Mouse (Mus musculus): ENCODE data around the gene Bicd2.
A peak's percentile ranks its signal among the peaks of the same experiment; 100 is the strongest.

Bicd2 gene

GRCm38 (mm10) chr13:49341012-49341830, at the start of gene Bicd2:
Gene Bicd2, plus strand, starts transcription at chr13:49341585.
- DNase-seq: peak; percentile 99

- DNase-seq: no peak
These were observed 49.4 kb upstream of the Bicd2 start for GRCm38 (mm10) chr13:49291949-49292348.

GRCm38 (mm10) chr13:49294108-49294507, 47.3 kb upstream of the Bicd2 start:
- DNase-seq: no peak

DNA sequence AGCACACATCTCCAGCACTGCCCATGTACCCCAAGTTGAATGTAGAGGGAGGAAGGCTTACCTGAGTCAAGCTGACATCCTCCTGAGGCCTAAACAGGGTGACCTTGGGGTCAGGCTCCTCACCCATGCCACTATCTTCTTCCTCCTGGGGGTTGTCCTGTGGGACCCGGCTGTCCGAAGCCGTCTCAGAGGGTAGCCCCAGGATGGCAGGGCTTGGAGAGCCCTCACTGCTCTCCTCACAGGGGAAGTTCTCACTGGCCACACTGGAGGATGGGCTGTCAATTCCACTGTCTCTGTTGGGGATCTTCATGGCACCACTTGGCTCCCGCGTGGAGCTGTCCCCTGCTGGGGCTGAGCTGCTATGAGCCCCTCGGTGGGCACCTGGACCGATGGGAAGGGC, 45.1 kb upstream of the Bicd2 start:
- DNase-seq: no peak

- no peak for DNase-seq
These were observed 42.6 kb upstream of the Bicd2 start for GRCm38 (mm10) chr13:49298514-49299381.

DNA sequence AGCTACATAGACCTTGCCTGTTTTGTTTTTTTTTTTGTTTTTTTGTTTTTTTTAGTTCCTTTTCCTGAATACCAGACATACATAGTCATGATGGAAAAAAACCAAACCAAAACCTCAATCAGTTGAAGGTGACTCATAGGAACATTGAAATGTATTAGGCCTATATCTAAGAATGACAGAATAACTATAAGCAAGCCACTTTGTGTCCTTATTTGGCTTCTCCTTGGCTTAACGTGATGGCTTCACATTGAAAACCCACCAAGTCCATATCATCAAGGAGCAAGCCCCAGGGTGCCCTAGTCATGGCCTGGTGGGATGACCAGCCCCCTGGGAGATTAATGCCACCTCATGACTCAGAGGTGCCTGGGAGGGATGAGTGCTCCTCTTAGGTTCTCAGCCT, 40.6 kb upstream of the Bicd2 start:
- DNase-seq: no peak

GRCm38 (mm10) chr13:49306771-49307310, 34.5 kb upstream of the Bicd2 start:
- DNase-seq: no peak

- no peak for DNase-seq
These were observed 33.9 kb upstream of the Bicd2 start for GRCm38 (mm10) chr13:49307311-49307969.

GRCm38 (mm10) chr13:49308206-49308605, 33.2 kb upstream of the Bicd2 start:
- DNase-seq: no peak

DNA sequence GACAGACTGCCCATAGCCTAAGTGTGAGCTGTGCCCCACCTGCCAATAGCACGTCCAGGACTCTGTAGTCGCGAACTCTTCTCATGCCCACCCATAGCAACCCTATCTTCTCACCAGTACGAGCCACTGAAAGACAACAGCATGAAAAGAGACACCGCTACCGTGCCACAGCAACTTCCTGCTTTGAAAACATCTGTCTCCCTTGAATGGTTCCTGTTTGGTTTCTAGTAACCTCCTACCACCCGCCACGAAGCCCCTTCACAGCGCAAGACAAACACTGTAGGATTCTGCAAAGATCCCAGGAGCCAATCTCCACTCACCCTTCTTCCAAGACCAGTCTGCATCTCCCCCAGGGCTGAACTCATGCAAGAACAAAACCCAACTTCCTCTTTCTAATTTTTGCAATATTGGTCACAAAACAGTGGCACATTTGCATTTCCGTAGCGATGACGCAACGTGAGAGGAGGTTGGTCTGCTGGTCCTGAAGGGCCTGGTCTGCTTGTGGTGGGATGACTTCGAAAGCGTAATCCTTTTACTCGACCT, 32.5 kb upstream of the Bicd2 start:
- no peak for DNase-seq

GRCm38 (mm10) chr13:49309501-49309900, 31.9 kb upstream of the Bicd2 start:
- no peak for DNase-seq

DNA sequence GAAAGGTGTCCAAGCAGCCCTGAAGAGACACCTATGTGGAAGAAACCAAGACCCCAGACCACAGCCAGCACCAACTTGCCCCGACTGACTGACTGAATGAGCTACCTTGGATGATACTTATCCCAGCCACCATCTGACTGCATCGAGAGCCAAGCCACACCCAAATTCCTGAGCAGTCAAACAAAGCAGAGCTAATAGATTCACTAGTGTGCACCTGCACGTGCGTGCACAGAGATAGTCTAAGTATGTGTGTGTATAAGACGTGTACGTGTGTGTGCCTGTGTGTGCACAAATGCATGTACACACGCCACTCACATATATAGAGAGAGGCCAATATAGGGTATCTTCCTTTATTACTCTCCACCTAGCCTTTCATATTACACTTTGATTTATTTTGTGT, 29.7 kb upstream of the Bicd2 start:
- no peak for DNase-seq

GRCm38 (mm10) chr13:49316386-49317162, 24.8 kb upstream of the Bicd2 start:
- DNase-seq: peak; percentile 37

GRCm38 (mm10) chr13:49317508-49317907, 23.9 kb upstream of the Bicd2 start:
- DNase-seq: no peak

- DNase-seq: no peak
These were observed 23.5 kb upstream of the Bicd2 start for GRCm38 (mm10) chr13:49317914-49318313.

DNA sequence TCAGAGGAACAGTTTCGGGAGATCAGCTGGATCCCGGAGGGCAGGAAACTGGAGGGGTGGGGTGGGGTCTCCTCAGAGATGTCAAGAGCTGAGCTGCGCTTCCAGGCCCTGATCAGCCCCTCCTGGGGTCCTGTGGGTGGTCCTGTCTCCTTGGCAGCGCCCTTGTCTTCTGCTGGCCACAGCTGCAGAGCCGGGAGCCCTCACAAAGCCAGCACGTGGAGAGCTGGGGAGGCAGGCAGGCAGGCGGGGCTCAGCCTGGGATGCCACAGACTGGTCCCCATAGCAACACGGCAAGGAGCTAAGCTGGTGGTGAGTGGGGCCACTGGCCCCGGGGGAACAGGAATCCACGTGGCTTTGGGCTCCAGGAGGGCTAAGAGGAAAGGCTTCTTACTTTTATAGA, 21.3 kb upstream of the Bicd2 start, which contains the start of gene Fgd3:
TSS of gene Fgd3 (minus strand) at position 272 of the 400 bp plus-strand sequence.
- peak; percentile 69 for DNase-seq

DNA sequence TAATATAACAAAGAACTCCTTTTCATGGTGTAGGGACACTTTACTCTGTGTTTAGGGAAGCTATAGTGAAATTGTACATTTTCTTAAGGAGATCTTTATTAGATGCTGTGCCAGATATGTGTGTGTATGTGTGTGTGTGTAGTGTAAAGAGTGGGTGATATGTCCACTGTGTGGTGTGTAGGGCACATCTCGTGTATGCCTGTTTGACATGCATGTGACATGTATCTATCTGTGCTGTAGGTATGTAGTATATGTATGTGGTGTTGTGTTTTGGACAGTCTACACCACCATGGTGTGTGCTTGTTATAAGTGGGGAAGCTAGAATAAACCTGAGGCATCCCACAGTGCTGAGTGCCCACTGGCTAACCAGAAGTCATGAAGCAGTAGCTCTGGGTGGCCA, 20.9 kb upstream of the Bicd2 start:
- no peak for DNase-seq

GRCm38 (mm10) chr13:49321452-49321851, 19.9 kb upstream of the Bicd2 start:
- DNase-seq: no peak

DNA sequence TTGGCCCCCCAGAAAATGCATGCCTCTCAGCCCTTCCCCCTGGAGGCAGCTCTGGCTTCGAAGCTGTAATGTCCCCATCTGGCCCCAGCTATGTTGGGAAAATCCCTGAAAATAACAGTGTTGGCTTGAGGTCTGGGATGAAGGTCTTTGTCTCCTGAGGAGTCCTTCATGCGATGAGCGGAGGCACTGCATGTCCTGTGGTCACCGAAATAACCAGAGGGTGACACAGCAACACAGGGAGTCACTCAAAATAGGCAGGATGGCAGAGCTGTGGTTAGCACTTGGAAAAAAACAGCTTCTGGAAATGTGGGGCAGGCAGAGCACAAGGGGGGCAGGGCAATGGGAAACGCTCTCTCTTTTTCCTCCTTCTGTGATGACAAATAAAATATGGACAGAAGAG, 19.2 kb upstream of the Bicd2 start:
- DNase-seq: peak; percentile 33

- DNase-seq: peak; percentile 89
These were observed 18.6 kb upstream of the Bicd2 start for GRCm38 (mm10) chr13:49322739-49323138.

- DNase-seq: no peak
These were observed 16.5 kb upstream of the Bicd2 start for GRCm38 (mm10) chr13:49324871-49325270.

Data from right cerebral cortex, adult 18-20 months (tissue).